Mouse (Mus musculus): ENCODE results near the gene Fibcd1.
A peak's percentile ranks its signal among the peaks of the same experiment; 100 is the strongest.

DNA sequence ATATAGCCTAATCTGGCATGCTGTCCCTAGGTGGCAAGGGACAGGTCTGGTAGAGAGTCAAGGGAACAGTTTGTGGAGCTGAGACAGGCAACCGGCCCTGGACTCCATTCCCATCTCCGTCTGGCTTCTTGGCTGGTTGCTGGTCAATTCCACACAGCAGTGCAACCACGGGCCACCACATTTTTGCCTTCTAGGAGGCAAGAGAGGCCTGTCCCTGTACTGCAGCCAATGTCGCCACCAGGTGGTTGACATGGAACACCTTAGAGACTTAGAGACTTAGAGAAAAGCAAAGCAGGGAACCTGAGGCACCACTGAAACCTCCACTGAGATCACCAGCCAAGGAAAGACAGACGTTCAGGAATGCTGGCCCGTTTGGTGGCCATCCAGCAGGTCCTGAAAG lies 39.0 kb upstream of the Fibcd1 start:
- TF ChIP-seq CTCF (IDR thresholded peaks at IDR 0.05; ENCODE audit: extremely low read depth, insufficient read length, insufficient replicate concordance, low read depth, low read length) (peak; percentile 54; the same call in 1 of the 2 replicates), POLR2A (IDR thresholded peaks at IDR 0.05; ENCODE audit: low read depth, low read length) (no peak)

Measured in small intestine, adult 2 months (tissue).